Mouse (Mus musculus) liver, postnatal 0 days (tissue): Measurements from ENCODE around the gene Rnf207. TPM values are rescaled to one million over a fixed set of nuclear protein-coding genes. Genes with fewer than 3 reads are reported as not detected.

ENCODE experiments used
- ATAC-seq: fragments of 200-750 bp; cut with Nextera tagmentation; 2 replicates; pipeline ENCODE4 v1.8.0; 2017; ENCODE audit warnings: mild to moderate bottlenecking, moderate library complexity
- DNase-seq: peaks from one replicate; pipeline ENCODE4 v3.0.0-alpha.2; 2016
- H3K27ac ChIP-seq: fragments of 300-500 bp; sonication (generic); 2 replicates; pipeline ENCODE4 v1.5.1; 2014; ENCODE audit warnings: antibody characterized with exemption, moderate library complexity, mild to moderate bottlenecking, low read depth
- H3K27me3 ChIP-seq: fragments of 300-500 bp; sonication (generic); 2 replicates; pipeline ENCODE4 v1.6.1; 2014; ENCODE audit warnings: low read length, control low read depth, mixed read lengths; ENCODE audit not compliant: insufficient read depth
- H3K36me3 ChIP-seq: fragments of 300-500 bp; sonication (generic); replicated peaks from 2 replicates; pipeline ENCODE4 v1.6.1; 2014; ENCODE audit warnings: mild to moderate bottlenecking, control low read depth, low read length, moderate library complexity, mixed read lengths; ENCODE audit not compliant: insufficient read depth
- H3K4me1 ChIP-seq: fragments of 300-500 bp; sonication (generic); 2 replicates; pipeline ENCODE4 v1.6.1; 2014; ENCODE audit warnings: antibody characterized with exemption, mild to moderate bottlenecking, control low read depth; ENCODE audit not compliant: insufficient read depth
- H3K4me2 ChIP-seq: fragments of 300-500 bp; sonication (generic); 2 replicates; pipeline ENCODE4 v1.6.1; 2014; ENCODE audit warnings: low read depth, mild to moderate bottlenecking, low read length, moderate library complexity, mixed read lengths
- H3K4me3 ChIP-seq: fragments of 300-500 bp; sonication (generic); 2 replicates; pipeline ENCODE4 v1.5.1; 2014; ENCODE audit warnings: low read depth, low read length
- H3K9ac ChIP-seq: fragments of 300-500 bp; sonication (generic); replicated peaks from 2 replicates; pipeline ENCODE4 v1.6.1; 2014; ENCODE audit warnings: mild to moderate bottlenecking, moderate library complexity
- H3K9me3 ChIP-seq: fragments of 300-500 bp; sonication (generic); 2 replicates; pipeline ENCODE4 v1.6.1; 2016; ENCODE audit warnings: mild to moderate bottlenecking, control low read depth, low read length, mixed read lengths
- CTCF ChIP-seq: sonication (generic); IDR thresholded peaks from 2 replicates; pipeline ENCODE4 v1.5.1; 2016; ENCODE audit warnings: antibody characterized with exemption, low read depth
- EP300 ChIP-seq: IDR thresholded peaks from 2 replicates; pipeline ENCODE4 v1.6.1; 2016; ENCODE audit warnings: antibody characterized with exemption, low read depth, mild to moderate bottlenecking
- WGBS: fragments of 180-500 bp; shearing (Covaris S2); extraction: QIAGEN DNeasy Blood & Tissue Kit; methylation state at CpG from one replicate; pipeline ENCODE4 v1.1.7; 2014; ENCODE audit not compliant: insufficient replicate concordance; 5-methylcytosine and 5-hydroxymethylcytosine counted together
- polyA plus RNA-seq: library from polyadenylated mRNA; unstranded; fragments of >200 nt; fragmentation: Nextera tagmentation; extraction: Ambion mirVana; gene quantifications from 2 replicates; pipeline ENCODE4 v1.2.1, GENCODE M21; 2015

Rnf207 gene
- polyA plus RNA-seq, 1 experiment from 2014 or later, result 0.13 TPM

- no peak overlapping the region for H3K27ac ChIP-seq
- no peak for DNase-seq
- TF ChIP-seq EP300, result no peak
- no peak for TF ChIP-seq CTCF
- H3K4me2 ChIP-seq, result no peak overlapping the region
- WGBS, result 13% methylated on average over 7 of the region's 7 CpGs
- no peak overlapping the region for H3K9ac ChIP-seq
- peak; percentile 24; the same call in 1 of the 2 replicates for ATAC-seq
- no peaks in the 10 kb centered on the region for H3K9me3 ChIP-seq
- H3K36me3 ChIP-seq, result no peaks in the 10 kb centered on the region
- H3K4me3 ChIP-seq, result no peak overlapping the region
- peaks cover 16% of the 10 kb centered on the region for H3K4me1 ChIP-seq
- H3K27me3 ChIP-seq, result peaks cover 33% of the 10 kb centered on the region
Observed at GRCm38 (mm10) chr4:152344651-152345050, 25.9 kb upstream of the Rnf207 start.

GRCm38 (mm10) chr4:152343296-152343695 is 24.5 kb upstream of the Rnf207 start:
- 6% methylated on average over 5 of the region's 5 CpGs for WGBS
- no peak overlapping the region for H3K27ac ChIP-seq
- no peak overlapping the region for H3K4me2 ChIP-seq
- no peak for DNase-seq
- ATAC-seq, result no peak
- no peaks in the 10 kb centered on the region for H3K36me3 ChIP-seq
- H3K9me3 ChIP-seq, result no peaks in the 10 kb centered on the region
- peaks cover 16% of the 10 kb centered on the region for H3K4me1 ChIP-seq
- no peak overlapping the region for H3K9ac ChIP-seq
- peaks cover 33% of the 10 kb centered on the region for H3K27me3 ChIP-seq
- no peak overlapping the region for H3K4me3 ChIP-seq
- no peak for TF ChIP-seq EP300
- peak; percentile 69 for TF ChIP-seq CTCF

- Histone ChIP-seq H3K27ac (no peak overlapping the region), H3K36me3 (no peaks in the 10 kb centered on the region), H3K4me2 (no peak overlapping the region), H3K4me3 (no peak overlapping the region), H3K4me1 (peaks cover 16% of the 10 kb centered on the region), H3K27me3 (peaks cover 41% of the 10 kb centered on the region), H3K9ac (no peak overlapping the region), H3K9me3 (no peaks in the 10 kb centered on the region)
- ATAC-seq, result 0 out of 2 replicates have a peak, but pooled peaks have one; percentile 24
- peak; percentile 65 for DNase-seq
- TF ChIP-seq EP300, result no peak
- no peak for TF ChIP-seq CTCF
- 35% methylated on average over 15 of the region's 15 CpGs for WGBS
Observed at GRCm38 (mm10) chr4:152340584-152341284, 21.9 kb upstream of the Rnf207 start.

GRCm38 (mm10) chr4:152339293-152339790 is 20.5 kb upstream of the Rnf207 start:
- Histone ChIP-seq H3K4me3 (peak overlapping the region; percentile 38; the same call in 1 of the 2 replicates), H3K27ac (no peak overlapping the region), H3K9ac (no peak overlapping the region), H3K36me3 (no peaks in the 10 kb centered on the region), H3K4me2 (peak overlapping the region; percentile 55; the same call in 1 of the 2 replicates), H3K4me1 (peaks cover 4% of the 10 kb centered on the region), H3K27me3 (peaks cover 41% of the 10 kb centered on the region), H3K9me3 (no peaks in the 10 kb centered on the region)
- DNase-seq, result no peak
- no peak for ATAC-seq
- WGBS, result 3% methylated on average over 18 of the region's 26 CpGs
- no peak for TF ChIP-seq EP300
- TF ChIP-seq CTCF, result no peak

- Histone ChIP-seq H3K36me3 (peaks cover 6% of the 10 kb centered on the region), H3K27ac (no peak within 1 kb of the TSS), H3K9me3 (no peaks in the 10 kb centered on the region), H3K4me1 (peaks cover 4% of the 10 kb centered on the region), H3K9ac (no peak within 1 kb of the TSS), H3K4me3 (peak within 1 kb of the TSS; percentile 38), H3K4me2 (peak within 1 kb of the TSS; percentile 55), H3K27me3 (peaks cover 41% of the 10 kb centered on the region)
- TF ChIP-seq CTCF (no peak), EP300 (no peak)
- ATAC-seq, result no peak
- no peak for DNase-seq
- WGBS, result 2% methylated on average over 60 of the region's 120 CpGs
Observed at GRCm38 (mm10) chr4:152338419-152339292, 19.9 kb upstream of the Rnf207 start, which contains the start of gene Chd5. Gene Chd5, plus strand, starts transcription at chr4:152338651.

GRCm38 (mm10) chr4:152337772-152338171 is 19.0 kb upstream of the Rnf207 start:
- Histone ChIP-seq H3K36me3 (peaks cover 14% of the 10 kb centered on the region), H3K27me3 (peaks cover 36% of the 10 kb centered on the region), H3K4me2 (no peak overlapping the region), H3K9ac (no peak overlapping the region), H3K27ac (no peak overlapping the region), H3K9me3 (no peaks in the 10 kb centered on the region), H3K4me1 (peaks cover 4% of the 10 kb centered on the region), H3K4me3 (no peak overlapping the region)
- no peak for TF ChIP-seq EP300
- no peak for TF ChIP-seq CTCF
- DNase-seq, result no peak
- WGBS, result 27% methylated on average over 6 of the region's 6 CpGs
- no peak for ATAC-seq
